Mouse (Mus musculus) bone marrow macrophage, adult 2 months (primary cell): Measurements from ENCODE around the gene Pah. TPM values are rescaled to one million over a fixed set of nuclear protein-coding genes. Genes with fewer than 3 reads are reported as not detected.

Source experiments
- H3K27ac ChIP-seq: 2 replicates; pipeline ENCODE4 v1.5.1; 2012; ENCODE audit warnings: low read depth, low read length; ENCODE audit not compliant: insufficient read depth
- H3K4me1 ChIP-seq: 2 replicates; pipeline ENCODE4 v1.6.1; 2012; ENCODE audit warnings: low read length; ENCODE audit not compliant: control insufficient read depth, insufficient read depth
- H3K4me3 ChIP-seq: 2 replicates; pipeline ENCODE4 v1.5.1; 2012; ENCODE audit warnings: mild to moderate bottlenecking, low read length, moderate library complexity; ENCODE audit not compliant: insufficient read depth
- CTCF ChIP-seq: IDR thresholded peaks from 2 replicates; pipeline ENCODE4 v1.5.1; 2012; ENCODE audit warnings: low read depth, mild to moderate bottlenecking, low read length, moderate library complexity
- POLR2A ChIP-seq: IDR thresholded peaks from 2 replicates; pipeline ENCODE4 v1.6.1; 2012; ENCODE audit warnings: mild to moderate bottlenecking, low read depth, low read length, borderline replicate concordance
- polyA plus RNA-seq: library from polyadenylated mRNA; stranded (reverse); fragments of >200 nt; gene quantifications from 2 replicates; pipeline ENCODE4 v1.2.4, GENCODE M21; 2012; ENCODE audit not compliant: missing spikeins, insufficient read depth, insufficient read length

Gene Pah
- polyA plus RNA-seq, 1 experiment = not detected

- H3K4me3 ChIP-seq = no peak overlapping the region
- no peaks in the 10 kb centered on the region for H3K4me1 ChIP-seq
- TF ChIP-seq CTCF (no peak), POLR2A (no peak)
- no peak overlapping the region for H3K27ac ChIP-seq
Measured at GRCm38 (mm10) chr10:87490328-87490727, 31.3 kb upstream of the Pah start.

GRCm38 (mm10) chr10:87491485-87492040 is 30.0 kb upstream of the Pah start:
- no peak for TF ChIP-seq CTCF
- TF ChIP-seq POLR2A = no peak
- H3K4me3 ChIP-seq = no peak overlapping the region

GRCm38 (mm10) chr10:87492332-87492660 is 29.3 kb upstream of the Pah start:
- no peak for TF ChIP-seq POLR2A
- TF ChIP-seq CTCF = no peak
- Histone ChIP-seq H3K27ac (no peak overlapping the region), H3K4me1 (no peaks in the 10 kb centered on the region), H3K4me3 (peak overlapping the region; percentile 50; the same call in 1 of the 2 replicates)

More at GRCm38 (mm10) chr10:87491485-87492040, 30.0 kb upstream of the Pah start:
- H3K4me1 ChIP-seq = no peaks in the 10 kb centered on the region
- no peak overlapping the region for H3K27ac ChIP-seq

- Histone ChIP-seq H3K4me1 (no peaks in the 10 kb centered on the region), H3K4me3 (peak overlapping the region; percentile 50), H3K27ac (no peak overlapping the region)
- no peak for TF ChIP-seq CTCF
- TF ChIP-seq POLR2A = no peak
Measured at GRCm38 (mm10) chr10:87492661-87493551, 28.7 kb upstream of the Pah start.

GRCm38 (mm10) chr10:87493576-87493975 is 28.0 kb upstream of the Pah start, which contains the start of gene Ascl1:
Gene Ascl1, minus strand, starts transcription at chr10:87493660.
- H3K4me1 ChIP-seq = no peaks in the 10 kb centered on the region
- no peak within 1 kb of the TSS for H3K27ac ChIP-seq
- H3K4me3 ChIP-seq = peak within 1 kb of the TSS; percentile 50
- TF ChIP-seq CTCF = no peak
- TF ChIP-seq POLR2A = no peak

- no peak overlapping the region for H3K27ac ChIP-seq
- no peak for TF ChIP-seq CTCF
- no peak for TF ChIP-seq POLR2A
- no peaks in the 10 kb centered on the region for H3K4me1 ChIP-seq
- no peak overlapping the region for H3K4me3 ChIP-seq
Measured at GRCm38 (mm10) chr10:87494176-87494575, 27.4 kb upstream of the Pah start.

GRCm38 (mm10) chr10:87494596-87494995 is 27.0 kb upstream of the Pah start:
- Histone ChIP-seq H3K27ac (no peak overlapping the region), H3K4me1 (no peaks in the 10 kb centered on the region), H3K4me3 (no peak overlapping the region)
- no peak for TF ChIP-seq CTCF
- TF ChIP-seq POLR2A = no peak

- H3K4me3 ChIP-seq = no peak overlapping the region
- H3K4me1 ChIP-seq = no peaks in the 10 kb centered on the region
- no peak for TF ChIP-seq CTCF
- no peak for TF ChIP-seq POLR2A
- no peak overlapping the region for H3K27ac ChIP-seq
Measured at GRCm38 (mm10) chr10:87497056-87497455, 24.5 kb upstream of the Pah start.

GRCm38 (mm10) chr10:87500926-87501658 is 20.5 kb upstream of the Pah start:
- Histone ChIP-seq H3K27ac (no peak overlapping the region), H3K4me3 (no peak overlapping the region), H3K4me1 (no peaks in the 10 kb centered on the region)
- TF ChIP-seq CTCF (no peak), POLR2A (no peak)
